Mouse (Mus musculus): ENCODE results near the gene Olig3. TPM values are rescaled to one million over a fixed set of nuclear protein-coding genes. Genes with fewer than 3 reads are reported as not detected.

Olig3 gene
- total and polyA plus RNA-seq, 3 experiments = not detected

DNA sequence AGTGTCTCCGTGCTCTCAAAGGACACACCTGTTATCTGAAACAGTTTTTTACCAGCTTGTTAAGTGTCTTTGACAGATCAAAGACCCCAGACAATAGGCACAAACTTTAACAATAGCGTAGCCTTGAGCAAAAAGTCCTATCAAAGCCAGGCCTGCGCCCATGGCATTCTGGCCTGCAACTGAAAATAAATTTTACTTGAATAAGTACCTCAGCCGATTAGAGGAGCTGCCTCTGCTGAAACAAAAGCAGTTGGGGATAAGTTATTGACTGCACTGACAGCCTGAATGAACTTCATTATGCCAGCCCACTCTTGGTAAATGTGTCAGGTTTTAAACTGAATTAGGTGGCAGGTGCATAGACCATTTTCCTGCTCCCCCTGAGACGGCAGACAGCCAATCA, 15.9 kb downstream of the Olig3 start:
- in situ Hi-C loops (cut with MboI; ENCODE audit: low pct_ligation_motif_present, low pct_unique_long_range_greater_than_20kb, low sequenced_read_pairs) = no loop called here
- dilution Hi-C loops (cut with MboI; ENCODE audit: extremely low pct_ligation_motif_present, extremely low pct_unique_long_range_greater_than_20kb, low sequenced_read_pairs) = no loop called here

DNA sequence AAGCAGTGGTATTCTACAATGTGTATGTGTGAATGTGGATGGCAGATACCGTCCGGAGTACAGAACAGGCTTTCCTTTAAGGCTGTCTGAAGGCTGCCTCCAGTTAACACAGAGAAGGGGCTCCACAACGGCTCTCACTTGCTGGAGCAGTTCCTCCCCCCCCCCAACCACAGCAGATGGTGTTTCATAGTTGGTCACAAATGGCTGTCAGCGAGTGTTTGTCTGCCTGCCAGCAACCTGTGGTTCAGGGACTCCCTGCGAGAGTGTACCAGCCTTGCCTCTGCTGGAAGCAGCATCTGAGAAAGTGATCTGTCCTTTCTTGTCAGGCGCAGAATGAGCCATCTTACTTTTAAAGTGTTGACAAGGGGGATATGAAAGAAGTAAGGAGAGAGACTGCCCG, 17.5 kb downstream of the Olig3 start:
- H3K9ac ChIP-seq (ENCODE audit: insufficient read depth, low read depth) = no peak overlapping the region
- no peaks in the 10 kb centered on the region for H3K36me3 ChIP-seq (replicated peaks in 1 of 2; ENCODE audit: control insufficient read depth in 1 of 2, insufficient read depth in 1 of 2, low read length in 1 of 2)
- DNase-seq (ENCODE audit: extremely low read depth) = no peak
- TF ChIP-seq UBTF (IDR thresholded peaks at IDR 0.05; ENCODE audit: low read depth, low read length) = no peak
- TF ChIP-seq ZMIZ1 (IDR thresholded peaks at IDR 0.05; ENCODE audit: low read depth, low read length) = no peak
- no peak for TF ChIP-seq RCOR1 (conservative IDR thresholded peaks at IDR 0.05; ENCODE audit: low read depth, low read length)
- no peak for TF ChIP-seq ELF1 (IDR thresholded peaks at IDR 0.05; ENCODE audit: low read depth, low read length)
- no peaks in the 10 kb centered on the region for H3K9me3 ChIP-seq (replicated peaks; ENCODE audit: low read length)
- H3K4me2 ChIP-seq (ENCODE audit: insufficient read depth, low read depth, poor library complexity, severe bottlenecking) = no peak overlapping the region
- H3K27ac ChIP-seq (ENCODE audit: insufficient read depth, low read depth) = no peak overlapping the region
- H3K4me3 ChIP-seq (replicated peaks in 1 of 3; ENCODE audit: low read depth in 2 of 3, low read length in 2 of 3, poor library complexity in 1 of 3) = no peak overlapping the region
- dilution Hi-C loops (cut with MboI; ENCODE audit: extremely low pct_ligation_motif_present, extremely low pct_unique_long_range_greater_than_20kb, low sequenced_read_pairs) (no loop called here), in situ Hi-C loops (cut with MboI; ENCODE audit: low pct_ligation_motif_present, low pct_unique_long_range_greater_than_20kb, low sequenced_read_pairs) (no loop called here)
- H3K79me2 ChIP-seq (replicated peaks; ENCODE audit: control insufficient read depth, extremely low read depth, insufficient read depth, poor library complexity, severe bottlenecking) = no peaks in the 10 kb centered on the region
- H3K27me3 ChIP-seq (replicated peaks) = no peaks in the 10 kb centered on the region
- H3K4me1 ChIP-seq (ENCODE audit: control insufficient read depth in 1 of 2, insufficient read depth in 2 of 2) = peaks cover 3 to 7% of the 10 kb centered on the region in 2 experiments; a peak in 2 of 4 replicates

More for the DNA sequence above, 15.9 kb downstream of the Olig3 start:
- H3K27ac ChIP-seq (ENCODE audit: insufficient read depth, low read depth) = no peak overlapping the region
- H3K4me3 ChIP-seq (replicated peaks in 1 of 3; ENCODE audit: low read depth in 2 of 3, low read length in 2 of 3, poor library complexity in 1 of 3) = no peak overlapping the region
- TF ChIP-seq TCF12 (IDR thresholded peaks at IDR 0.05; ENCODE audit: low read depth, low read length) = no peak
- TF ChIP-seq ETS1 (conservative IDR thresholded peaks at IDR 0.05; ENCODE audit: low read depth, low read length) = no peak
- TF ChIP-seq PAX5 (IDR thresholded peaks at IDR 0.05; ENCODE audit: low read length) = no peak
- TF ChIP-seq HCFC1 (IDR thresholded peaks at IDR 0.05; ENCODE audit: low read depth, low read length) = no peak
- no peak for TF ChIP-seq JUN (IDR thresholded peaks at IDR 0.05; ENCODE audit: insufficient read depth, low read depth, low read length)
- no peak for TF ChIP-seq MAFK (IDR thresholded peaks at IDR 0.05; ENCODE audit: insufficient replicate concordance, low read length)
- TF ChIP-seq CHD2 (IDR thresholded peaks at IDR 0.05; ENCODE audit: low read length) = no peak
- H3K4me2 ChIP-seq (ENCODE audit: insufficient read depth, low read depth, poor library complexity, severe bottlenecking) = no peak overlapping the region
- DNase-seq (ENCODE audit: extremely low read depth) = no peak
- H3K36me3 ChIP-seq (replicated peaks in 1 of 2; ENCODE audit: control insufficient read depth in 1 of 2, insufficient read depth in 1 of 2, low read length in 1 of 2) = no peaks in the 10 kb centered on the region
- no peaks in the 10 kb centered on the region for H3K79me2 ChIP-seq (replicated peaks; ENCODE audit: control insufficient read depth, extremely low read depth, insufficient read depth, poor library complexity, severe bottlenecking)
- H3K4me1 ChIP-seq (ENCODE audit: control insufficient read depth in 1 of 2, insufficient read depth in 2 of 2) = peaks cover 3 to 7% of the 10 kb centered on the region in 2 experiments; a peak in 2 of 4 replicates
- no peaks in the 10 kb centered on the region for H3K9me3 ChIP-seq (replicated peaks; ENCODE audit: low read length)
- no peaks in the 10 kb centered on the region for H3K27me3 ChIP-seq (replicated peaks)
- H3K9ac ChIP-seq (ENCODE audit: insufficient read depth, low read depth) = no peak overlapping the region

GRCm38 (mm10) chr10:19374311-19374710, 18.0 kb downstream of the Olig3 start:
- no peak overlapping the region for H3K4me3 ChIP-seq (replicated peaks in 1 of 3; ENCODE audit: low read depth in 2 of 3, low read length in 2 of 3, poor library complexity in 1 of 3)
- H3K4me2 ChIP-seq (ENCODE audit: insufficient read depth, low read depth, poor library complexity, severe bottlenecking) = no peak overlapping the region
- dilution Hi-C loops (cut with MboI; ENCODE audit: extremely low pct_ligation_motif_present, extremely low pct_unique_long_range_greater_than_20kb, low sequenced_read_pairs) = no loop called here
- no peak for DNase-seq (ENCODE audit: extremely low read depth)
- no peaks in the 10 kb centered on the region for H3K27me3 ChIP-seq (replicated peaks)
- peaks cover 3 to 7% of the 10 kb centered on the region in 2 experiments; a peak in 2 of 4 replicates for H3K4me1 ChIP-seq (ENCODE audit: control insufficient read depth in 1 of 2, insufficient read depth in 2 of 2)
- no peak overlapping the region for H3K27ac ChIP-seq (ENCODE audit: insufficient read depth, low read depth)
- in situ Hi-C loops (cut with MboI; ENCODE audit: low pct_ligation_motif_present, low pct_unique_long_range_greater_than_20kb, low sequenced_read_pairs) = no loop called here
- no peaks in the 10 kb centered on the region for H3K79me2 ChIP-seq (replicated peaks; ENCODE audit: control insufficient read depth, extremely low read depth, insufficient read depth, poor library complexity, severe bottlenecking)
- no peaks in the 10 kb centered on the region for H3K36me3 ChIP-seq (replicated peaks in 1 of 2; ENCODE audit: control insufficient read depth in 1 of 2, insufficient read depth in 1 of 2, low read length in 1 of 2)
- TF ChIP-seq GABPA (IDR thresholded peaks at IDR 0.05; ENCODE audit: insufficient replicate concordance, low read depth, low read length) (no peak), BHLHE40 (IDR thresholded peaks at IDR 0.05; ENCODE audit: low read depth, low read length) (no peak), MAZ (IDR thresholded peaks at IDR 0.05; ENCODE audit: low read depth, low read length) (no peak), KAT2A (IDR thresholded peaks at IDR 0.05; ENCODE audit: insufficient replicate concordance, low read length) (no peak), TCF12 (IDR thresholded peaks at IDR 0.05; ENCODE audit: low read depth, low read length) (no peak), HCFC1 (IDR thresholded peaks at IDR 0.05; ENCODE audit: low read depth, low read length) (no peak), MXI1 (IDR thresholded peaks at IDR 0.05; ENCODE audit: low read depth, low read length) (no peak), MYC (IDR thresholded peaks at IDR 0.05; ENCODE audit: low read depth, low read length) (no peak), POLR2AphosphoS2 (IDR thresholded peaks at IDR 0.05; ENCODE audit: low read depth, low read length) (no peak), SIN3A (IDR thresholded peaks at IDR 0.05; ENCODE audit: low read length) (no peak), USF2 (conservative IDR thresholded peaks at IDR 0.05; ENCODE audit: low read depth, low read length) (no peak), MAX (IDR thresholded peaks at IDR 0.05; ENCODE audit: low read length) (no peak), ZKSCAN1 (IDR thresholded peaks at IDR 0.05; ENCODE audit: borderline replicate concordance, low read depth, low read length) (no peak), IRF4 (IDR thresholded peaks at IDR 0.05; ENCODE audit: low read depth, low read length) (no peak), USF1 (IDR thresholded peaks at IDR 0.05; ENCODE audit: low read depth, low read length) (no peak)
- H3K9me3 ChIP-seq (replicated peaks; ENCODE audit: low read length) = peaks cover 5% of the 10 kb centered on the region
- no peak overlapping the region for H3K9ac ChIP-seq (ENCODE audit: insufficient read depth, low read depth)
